Mouse (Mus musculus) hindbrain, postnatal 0 days (tissue): ENCODE measurements around the gene Cep89. TPM values are rescaled to one million over a fixed set of nuclear protein-coding genes. Genes with fewer than 3 reads are reported as not detected.

Experiments
- ATAC-seq: fragments of 200-750 bp; cut with Nextera tagmentation; 2 replicates; pipeline ENCODE4 v1.8.0; 2017; ENCODE audit warnings: mild to moderate bottlenecking, moderate TSS enrichment, moderate library complexity
- DNase-seq: peaks from one replicate; pipeline ENCODE4 v3.0.0-alpha.2; 2015; ENCODE audit warnings: low spot score
- H3K27ac ChIP-seq: fragments of 300-500 bp; sonication (generic); 2 replicates; pipeline ENCODE4 v1.5.1; 2014; ENCODE audit warnings: mild to moderate bottlenecking
- H3K27me3 ChIP-seq: fragments of 300-500 bp; sonication (generic); 2 replicates; pipeline ENCODE4 v1.6.1; 2014; ENCODE audit warnings: low read length, mixed read lengths; ENCODE audit not compliant: insufficient read depth
- H3K36me3 ChIP-seq: fragments of 300-500 bp; sonication (generic); 2 replicates; pipeline ENCODE4 v1.6.1; 2014; ENCODE audit warnings: low read length, mixed read lengths; ENCODE audit not compliant: insufficient read depth
- H3K4me1 ChIP-seq: fragments of 300-500 bp; sonication (generic); 2 replicates; pipeline ENCODE4 v1.6.1; 2014; ENCODE audit warnings: antibody characterized with exemption, low read length, mixed read lengths; ENCODE audit not compliant: insufficient read depth
- H3K4me2 ChIP-seq: fragments of 300-500 bp; sonication (generic); 2 replicates; pipeline ENCODE4 v1.6.1; 2014; ENCODE audit warnings: low read depth, mild to moderate bottlenecking, low read length, moderate library complexity, mixed read lengths
- H3K4me3 ChIP-seq: fragments of 300-500 bp; sonication (generic); 2 replicates; pipeline ENCODE4 v1.5.1; 2014; ENCODE audit warnings: low read length
- H3K9ac ChIP-seq: fragments of 300-500 bp; sonication (generic); replicated peaks from 2 replicates; pipeline ENCODE4 v1.6.1; 2014; ENCODE audit warnings: mild to moderate bottlenecking, low read length, moderate library complexity, mixed read lengths
- H3K9me3 ChIP-seq: fragments of 300-500 bp; sonication (generic); 2 replicates; pipeline ENCODE4 v1.6.1; 2016; ENCODE audit warnings: low read length, mixed read lengths
- CTCF ChIP-seq: IDR thresholded peaks from 2 replicates; pipeline ENCODE4 v1.5.1; 2016; ENCODE audit warnings: antibody characterized with exemption, control low read depth, low read depth
- WGBS: fragments of 180-500 bp; shearing (Covaris S2); extraction: QIAGEN DNeasy Blood & Tissue Kit; methylation state at CpG from one replicate; pipeline ENCODE4 v1.1.7; 2014; 5-methylcytosine and 5-hydroxymethylcytosine counted together
- polyA plus RNA-seq: library from polyadenylated mRNA; unstranded; fragments of >200 nt; fragmentation: Nextera tagmentation; extraction: Ambion mirVana; gene quantifications from 2 replicates; pipeline ENCODE4 v1.2.1, GENCODE M21; 2015
- total RNA-seq: library from RNA; depleted of rRNA; stranded (reverse); fragments of >200 nt; gene quantifications from 2 replicates; pipeline ENCODE4 v1.2.3, GENCODE M21; 2014

Cep89 gene
- total and polyA plus RNA-seq, 2 experiments from 2014 or later, result 9.6 to 24.6 TPM

GRCm38 (mm10) chr7:35355303-35355872 lies 41.4 kb upstream of the Cep89 start:
- Histone ChIP-seq H3K4me1 (no peaks in the 10 kb centered on the region), H3K36me3 (no peaks in the 10 kb centered on the region), H3K27ac (no peak overlapping the region), H3K4me2 (no peak overlapping the region), H3K4me3 (no peak overlapping the region), H3K9me3 (no peaks in the 10 kb centered on the region), H3K27me3 (no peaks in the 10 kb centered on the region), H3K9ac (no peak overlapping the region)
- 85% methylated on average over 5 of the region's 5 CpGs for WGBS
- ATAC-seq (no peak), DNase-seq (no peak)
- TF ChIP-seq CTCF, result no peak

- 78% methylated on average over 12 of the region's 12 CpGs for WGBS
- Histone ChIP-seq H3K4me3 (no peak overlapping the region), H3K4me2 (no peak overlapping the region), H3K9ac (no peak overlapping the region), H3K27me3 (no peaks in the 10 kb centered on the region), H3K9me3 (no peaks in the 10 kb centered on the region), H3K27ac (no peak overlapping the region), H3K4me1 (no peaks in the 10 kb centered on the region), H3K36me3 (no peaks in the 10 kb centered on the region)
- ATAC-seq, result no peak
- no peak for TF ChIP-seq CTCF
- no peak for DNase-seq
Observed at GRCm38 (mm10) chr7:35357621-35358020, 39.2 kb upstream of the Cep89 start.

- no peaks in the 10 kb centered on the region for H3K36me3 ChIP-seq
- H3K4me2 ChIP-seq, result no peak overlapping the region
- no peak for ATAC-seq
- no peak overlapping the region for H3K27ac ChIP-seq
- no peak overlapping the region for H3K9ac ChIP-seq
- no peaks in the 10 kb centered on the region for H3K27me3 ChIP-seq
- DNase-seq, result no peak
- no peak for TF ChIP-seq CTCF
- 82% methylated on average over 5 of the region's 5 CpGs for WGBS
- no peaks in the 10 kb centered on the region for H3K4me1 ChIP-seq
- no peaks in the 10 kb centered on the region for H3K9me3 ChIP-seq
- H3K4me3 ChIP-seq, result no peak overlapping the region
Observed at GRCm38 (mm10) chr7:35362253-35362652, 34.6 kb upstream of the Cep89 start.

DNA sequence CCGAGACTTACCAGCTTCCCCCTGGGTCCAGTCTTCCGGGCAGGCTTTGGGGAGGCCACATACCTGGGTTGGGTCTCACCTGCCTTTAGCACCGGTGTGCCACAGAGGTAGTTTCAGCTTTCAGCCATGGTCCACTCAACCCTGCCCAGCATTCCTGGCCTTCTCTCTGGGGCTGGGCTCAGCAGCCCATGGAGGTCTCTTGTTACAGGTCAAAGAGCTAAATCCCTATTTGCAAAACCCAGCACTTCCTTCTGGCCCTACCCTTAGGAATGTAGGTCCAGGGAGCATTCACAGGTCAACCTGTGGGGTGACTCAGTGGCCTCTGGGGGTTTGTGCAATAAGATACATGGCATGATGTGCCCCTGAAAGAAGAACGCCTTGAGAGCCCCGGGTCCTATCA lies 34.0 kb upstream of the Cep89 start:
- Histone ChIP-seq H3K4me1 (no peaks in the 10 kb centered on the region), H3K9ac (no peak overlapping the region), H3K4me3 (no peak overlapping the region), H3K27me3 (no peaks in the 10 kb centered on the region), H3K36me3 (no peaks in the 10 kb centered on the region), H3K27ac (no peak overlapping the region), H3K4me2 (no peak overlapping the region), H3K9me3 (no peaks in the 10 kb centered on the region)
- WGBS, result 91% methylated on average over 5 of the region's 5 CpGs
- DNase-seq, result no peak
- no peak for TF ChIP-seq CTCF
- no peak for ATAC-seq

DNA sequence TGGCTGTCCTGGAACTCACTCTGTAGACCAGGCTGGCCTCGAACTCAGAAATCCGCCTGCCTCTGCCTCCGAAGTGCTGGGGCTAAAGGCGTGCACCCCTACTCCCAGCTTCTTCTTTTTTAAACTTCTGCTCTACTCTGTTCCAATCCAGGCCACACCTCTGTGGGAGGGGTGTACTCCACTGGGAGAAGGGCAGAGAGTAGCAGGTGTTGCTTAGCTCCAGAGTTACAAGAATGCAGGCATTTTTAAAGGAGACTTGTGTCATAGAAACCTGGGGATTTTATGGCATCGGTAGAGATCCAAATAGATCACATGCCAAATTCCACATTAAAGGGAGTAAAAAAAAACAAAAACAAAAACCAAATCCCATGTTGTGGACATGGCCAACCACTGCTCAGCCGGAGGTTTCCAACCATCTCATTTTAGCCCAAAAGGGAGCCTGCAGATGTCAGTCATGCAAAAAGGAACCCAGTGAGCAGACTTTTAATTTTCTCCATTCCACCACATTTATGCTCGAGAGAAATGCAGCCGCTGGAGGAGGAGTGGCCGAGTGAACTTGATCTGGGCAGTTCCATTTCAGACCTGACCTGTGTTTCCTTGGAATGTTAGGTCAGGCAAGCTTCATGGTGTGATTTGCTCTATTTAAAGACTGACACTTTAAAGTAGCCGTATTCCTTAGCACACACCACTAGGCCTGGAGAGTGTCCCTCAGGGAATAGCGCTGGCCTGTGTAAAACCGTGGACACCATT lies 31.5 kb upstream of the Cep89 start:
- Histone ChIP-seq H3K4me3 (no peak overlapping the region), H3K4me1 (no peaks in the 10 kb centered on the region), H3K27ac (no peak overlapping the region), H3K9ac (no peak overlapping the region), H3K9me3 (no peaks in the 10 kb centered on the region), H3K36me3 (no peaks in the 10 kb centered on the region), H3K27me3 (no peaks in the 10 kb centered on the region), H3K4me2 (no peak overlapping the region)
- ATAC-seq (no peak), DNase-seq (no peak)
- TF ChIP-seq CTCF, result no peak
- WGBS, result 67% methylated on average over 12 of the region's 12 CpGs

GRCm38 (mm10) chr7:35371096-35371495 lies 25.7 kb upstream of the Cep89 start:
- Histone ChIP-seq H3K36me3 (no peaks in the 10 kb centered on the region), H3K4me3 (no peak overlapping the region), H3K4me1 (no peaks in the 10 kb centered on the region), H3K9ac (no peak overlapping the region), H3K27ac (no peak overlapping the region), H3K27me3 (no peaks in the 10 kb centered on the region), H3K9me3 (no peaks in the 10 kb centered on the region), H3K4me2 (no peak overlapping the region)
- TF ChIP-seq CTCF, result no peak
- DNase-seq (peak; percentile 17), ATAC-seq (0 out of 2 replicates have a peak, but pooled peaks have one; percentile 40)
- 16% methylated on average over 14 of the region's 14 CpGs for WGBS

DNA sequence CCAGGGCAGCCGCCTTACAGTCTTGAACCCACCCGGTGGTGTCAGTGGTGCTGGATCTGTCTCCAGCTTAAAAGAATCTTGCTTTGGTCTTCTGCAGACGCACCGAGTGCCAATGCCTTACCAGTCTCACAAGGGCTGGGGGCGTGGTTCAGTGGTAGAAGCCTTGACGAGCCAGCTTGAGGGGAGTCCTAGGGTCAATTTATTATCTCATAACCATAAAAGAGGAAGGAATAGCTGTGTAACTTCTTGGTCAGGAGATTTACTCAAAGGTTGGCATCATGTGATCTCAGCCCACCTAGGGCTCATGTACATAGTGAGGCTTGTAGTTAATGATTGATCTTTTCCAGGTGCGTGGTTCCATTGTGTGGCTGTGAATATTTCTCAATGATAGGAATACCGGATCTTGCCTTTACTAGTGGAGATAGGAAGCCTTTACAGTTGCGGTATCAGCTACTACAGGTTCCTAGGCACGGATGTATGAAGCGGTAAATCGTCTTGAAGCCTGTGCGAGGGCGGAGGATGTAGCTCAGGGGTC lies 24.3 kb upstream of the Cep89 start:
- no peak for TF ChIP-seq CTCF
- no peaks in the 10 kb centered on the region for H3K36me3 ChIP-seq
- no peaks in the 10 kb centered on the region for H3K9me3 ChIP-seq
- no peak for DNase-seq
- no peak overlapping the region for H3K4me2 ChIP-seq
- H3K4me1 ChIP-seq, result no peaks in the 10 kb centered on the region
- no peak for ATAC-seq
- H3K27ac ChIP-seq, result no peak overlapping the region
- H3K4me3 ChIP-seq, result no peak overlapping the region
- H3K27me3 ChIP-seq, result no peaks in the 10 kb centered on the region
- 90% methylated on average over 14 of the region's 14 CpGs for WGBS
- H3K9ac ChIP-seq, result no peak overlapping the region
